Mouse (Mus musculus) embryonic facial prominence, embryonic 13.5 days (tissue): Measurements from ENCODE around the gene Cspg4. TPM values are rescaled to one million over a fixed set of nuclear protein-coding genes. Genes with fewer than 3 reads are reported as not detected.

Source experiments
- ATAC-seq: fragments of 200-750 bp; cut with Nextera tagmentation; 2 replicates; pipeline ENCODE4 v1.8.0; 2017; ENCODE audit warnings: low read depth; ENCODE audit not compliant: insufficient number of reproducible peaks, insufficient read depth, low FRiP score, low TSS enrichment
- H3K27ac ChIP-seq: fragments of 300-500 bp; sonication (generic); 2 replicates; pipeline ENCODE4 v1.5.1; 2015; ENCODE audit warnings: moderate library complexity, mild to moderate bottlenecking, inconsistent platforms
- H3K27me3 ChIP-seq: fragments of 300-500 bp; sonication (generic); 2 replicates; pipeline ENCODE4 v1.6.1; 2015; ENCODE audit warnings: mild to moderate bottlenecking, inconsistent platforms
- H3K36me3 ChIP-seq: fragments of 300-500 bp; sonication (generic); 2 replicates; pipeline ENCODE4 v1.6.1; 2015; ENCODE audit warnings: mild to moderate bottlenecking, inconsistent platforms
- H3K4me1 ChIP-seq: fragments of 300-500 bp; sonication (generic); 2 replicates; pipeline ENCODE4 v1.6.1; 2015; ENCODE audit warnings: inconsistent platforms
- H3K4me2 ChIP-seq: fragments of 300-500 bp; sonication (generic); 2 replicates; pipeline ENCODE4 v1.6.1; 2015; ENCODE audit warnings: moderate library complexity, mild to moderate bottlenecking, inconsistent platforms
- H3K4me3 ChIP-seq: fragments of 300-500 bp; sonication (generic); 2 replicates; pipeline ENCODE4 v1.5.1; 2015; ENCODE audit warnings: mild to moderate bottlenecking, inconsistent platforms
- H3K9ac ChIP-seq: fragments of 300-500 bp; sonication (generic); 2 replicates; pipeline ENCODE4 v1.6.1; 2015; ENCODE audit warnings: mild to moderate bottlenecking, inconsistent platforms
- H3K9me3 ChIP-seq: fragments of 300-500 bp; sonication (generic); 2 replicates; pipeline ENCODE4 v1.6.1; 2016; ENCODE audit warnings: inconsistent platforms
- WGBS: fragments of 180-500 bp; shearing (Covaris S2); methylation state at CpG from one replicate; pipeline ENCODE4 v1.1.7; 2015; ENCODE audit warnings: mixed read lengths; 5-methylcytosine and 5-hydroxymethylcytosine counted together
- polyA plus RNA-seq: library from polyadenylated mRNA; unstranded; fragments of >200 nt; fragmentation: Nextera tagmentation; extraction: Ambion mirVana; gene quantifications from 2 replicates; pipeline ENCODE4 v1.2.1, GENCODE M21; 2015

The Cspg4 gene
- polyA plus RNA-seq, 1 experiment from 2014 or later: 17.6 TPM

DNA sequence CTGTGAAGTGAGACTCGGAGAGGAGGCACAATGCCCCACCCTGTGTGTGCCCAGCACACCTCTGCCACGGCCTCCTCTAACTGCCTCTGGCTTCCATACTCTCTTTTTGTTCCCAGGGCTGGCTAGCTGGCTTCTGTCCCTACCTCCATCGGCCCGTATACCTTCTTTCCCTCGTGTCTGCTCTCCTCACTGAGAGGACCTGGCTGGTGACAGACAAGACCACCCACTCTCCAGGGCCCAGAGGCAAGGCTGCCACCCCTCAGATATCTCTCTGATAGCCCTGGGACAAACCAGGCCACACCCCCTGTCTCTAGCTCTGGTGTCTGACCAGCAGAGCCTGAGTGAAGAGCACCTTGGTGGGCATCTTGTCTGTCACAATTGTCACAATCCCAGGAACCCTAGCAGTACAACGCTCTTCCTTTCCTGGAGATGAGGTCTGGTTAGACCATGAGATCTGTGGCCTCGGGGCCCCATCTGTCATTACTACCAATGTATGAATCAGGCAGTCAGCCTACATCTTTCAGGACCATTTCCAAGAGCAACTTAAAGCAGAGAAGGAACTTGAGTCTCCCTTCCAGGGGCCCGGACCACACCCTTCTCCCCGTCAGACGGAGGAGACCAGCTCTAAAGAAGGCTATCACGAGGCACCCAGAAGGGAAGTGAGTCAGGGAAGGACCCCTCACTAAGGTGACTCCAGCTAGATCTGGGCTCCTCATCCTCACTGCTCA lies 1.0 kb downstream of the Cspg4 start:
- no peak for ATAC-seq
- H3K27ac ChIP-seq: peak overlapping the region; percentile 73
- peaks cover 80% of the 10 kb centered on the region for H3K4me1 ChIP-seq
- peaks cover 10% of the 10 kb centered on the region; the same call in 1 of the 2 replicates for H3K27me3 ChIP-seq
- 63% methylated on average over 11 of the region's 11 CpGs for WGBS
- H3K36me3 ChIP-seq: no peaks in the 10 kb centered on the region
- peak overlapping the region; percentile 76 for H3K9ac ChIP-seq
- H3K4me3 ChIP-seq: peak overlapping the region; percentile 57
- H3K9me3 ChIP-seq: no peaks in the 10 kb centered on the region
- peak overlapping the region; percentile 78 for H3K4me2 ChIP-seq

DNA sequence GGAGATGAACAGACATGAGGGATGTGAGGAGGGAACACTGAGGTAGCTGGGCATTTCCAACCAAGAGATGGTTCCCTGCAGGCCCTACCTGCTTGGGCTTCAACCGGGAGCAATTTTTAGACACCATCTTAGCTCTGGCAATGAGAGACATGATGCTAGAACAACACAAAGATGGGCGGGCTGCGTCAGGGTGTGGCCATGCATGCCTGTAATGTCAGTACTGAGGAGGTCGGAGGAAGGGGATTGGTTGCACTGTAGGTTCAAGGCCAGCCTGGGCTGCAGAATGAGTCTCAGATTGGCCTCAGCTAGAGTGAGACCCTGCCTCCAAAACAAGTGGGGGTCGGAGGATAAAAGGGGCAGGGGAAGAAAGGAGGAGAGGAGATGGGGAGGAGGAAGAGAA lies 1.6 kb downstream of the Cspg4 start:
- no peak for ATAC-seq
- Histone ChIP-seq H3K9me3 (no peaks in the 10 kb centered on the region), H3K27me3 (peaks cover 10% of the 10 kb centered on the region; the same call in 1 of the 2 replicates), H3K4me3 (peak overlapping the region; percentile 57), H3K4me2 (peak overlapping the region; percentile 78), H3K4me1 (peaks cover 82% of the 10 kb centered on the region), H3K9ac (peak overlapping the region; percentile 76), H3K27ac (0 out of 2 replicates have a peak overlapping the region, but pooled peaks have one; percentile 11), H3K36me3 (no peaks in the 10 kb centered on the region)
- WGBS: 76% methylated on average over 5 of the region's 5 CpGs

DNA sequence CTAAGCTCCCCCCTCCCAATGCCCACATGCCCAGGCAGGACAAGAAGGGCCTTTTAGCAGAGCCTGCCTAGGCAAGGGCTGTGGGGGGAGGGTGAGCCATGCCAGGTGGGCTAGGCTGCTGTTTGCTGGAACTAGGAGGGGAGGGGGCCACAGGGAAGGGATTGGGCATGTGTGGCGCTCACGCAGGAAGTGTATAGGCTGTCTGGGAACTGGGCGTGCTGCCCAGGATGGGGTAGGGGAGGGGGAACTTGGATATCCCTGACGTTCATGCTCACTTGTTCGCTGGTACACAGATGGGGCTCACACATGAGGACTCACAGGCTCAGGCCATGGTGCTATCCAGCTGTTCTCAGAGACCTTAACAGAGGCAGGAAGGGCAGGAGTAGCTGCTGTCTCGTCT lies 3.5 kb downstream of the Cspg4 start:
- H3K27me3 ChIP-seq: peaks cover 10% of the 10 kb centered on the region; the same call in 1 of the 2 replicates
- H3K9me3 ChIP-seq: no peaks in the 10 kb centered on the region
- H3K4me2 ChIP-seq: peak overlapping the region; percentile 78
- peak; percentile 77 for ATAC-seq
- 15% methylated on average over 6 of the region's 6 CpGs for WGBS
- H3K36me3 ChIP-seq: no peaks in the 10 kb centered on the region
- peaks cover 94% of the 10 kb centered on the region for H3K4me1 ChIP-seq
- H3K27ac ChIP-seq: peak overlapping the region; percentile 84
- peak overlapping the region; percentile 76 for H3K9ac ChIP-seq
- peak overlapping the region; percentile 7; the same call in 1 of the 2 replicates for H3K4me3 ChIP-seq

DNA sequence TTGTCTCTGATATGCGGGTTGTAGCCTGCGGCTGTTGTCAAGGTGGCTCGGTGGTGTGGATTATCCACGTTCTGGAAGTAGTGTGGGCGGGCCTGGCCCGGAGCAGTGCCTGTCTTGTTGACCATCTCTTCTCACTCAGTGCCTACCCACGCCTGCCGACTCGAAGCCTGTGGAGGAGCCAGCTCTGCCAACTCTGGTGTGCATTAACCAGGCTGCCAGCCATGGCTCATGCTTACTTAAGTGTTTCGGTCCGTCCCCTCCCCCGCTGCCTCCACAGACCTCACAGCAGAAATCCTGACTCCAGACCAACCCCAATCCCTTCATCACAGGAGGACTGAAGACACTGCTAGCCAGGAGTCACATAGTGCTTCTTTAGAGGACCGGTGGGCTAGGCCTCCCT lies 4.7 kb downstream of the Cspg4 start:
- Histone ChIP-seq H3K27ac (no peak overlapping the region), H3K4me1 (peaks cover 93% of the 10 kb centered on the region)

DNA sequence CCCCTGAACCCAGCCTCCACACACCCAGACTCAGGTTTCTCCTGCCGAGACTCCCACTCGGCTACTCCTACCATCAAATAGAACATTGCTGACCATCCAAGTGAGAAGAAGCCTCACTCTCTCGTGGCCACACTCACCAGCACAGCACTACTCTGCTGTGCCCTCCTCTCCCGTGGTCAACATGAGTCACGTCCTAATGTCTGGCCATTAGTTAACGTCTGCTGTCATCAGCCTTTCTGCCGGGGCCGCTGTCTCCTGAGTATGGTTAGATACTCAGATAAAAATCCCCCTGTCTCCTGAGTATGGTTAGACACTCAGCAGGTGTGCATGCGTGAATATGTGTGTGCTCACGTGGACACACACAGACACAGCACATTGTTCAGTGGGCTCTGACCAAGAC lies 5.9 kb downstream of the Cspg4 start:
- H3K4me1 ChIP-seq: peaks cover 83% of the 10 kb centered on the region
- no peak overlapping the region for H3K4me2 ChIP-seq
- no peak overlapping the region for H3K27ac ChIP-seq
- 72% methylated on average over 10 of the region's 10 CpGs for WGBS
- H3K27me3 ChIP-seq: 0 out of 2 replicates have a peak, but pooled peaks cover 1% of the 10 kb centered on the region
- H3K36me3 ChIP-seq: no peaks in the 10 kb centered on the region
- ATAC-seq: no peak
- H3K9me3 ChIP-seq: no peaks in the 10 kb centered on the region
- H3K9ac ChIP-seq: no peak overlapping the region
- H3K4me3 ChIP-seq: no peak overlapping the region

More for the DNA sequence above, 4.7 kb downstream of the Cspg4 start:
- no peaks in the 10 kb centered on the region for H3K9me3 ChIP-seq
- 0 out of 2 replicates have a peak, but pooled peaks cover 3% of the 10 kb centered on the region for H3K27me3 ChIP-seq
- H3K4me3 ChIP-seq: no peak overlapping the region
- ATAC-seq: no peak
- no peak overlapping the region for H3K9ac ChIP-seq
- H3K4me2 ChIP-seq: no peak overlapping the region
- WGBS: 56% methylated on average over 13 of the region's 13 CpGs
- H3K36me3 ChIP-seq: no peaks in the 10 kb centered on the region

DNA sequence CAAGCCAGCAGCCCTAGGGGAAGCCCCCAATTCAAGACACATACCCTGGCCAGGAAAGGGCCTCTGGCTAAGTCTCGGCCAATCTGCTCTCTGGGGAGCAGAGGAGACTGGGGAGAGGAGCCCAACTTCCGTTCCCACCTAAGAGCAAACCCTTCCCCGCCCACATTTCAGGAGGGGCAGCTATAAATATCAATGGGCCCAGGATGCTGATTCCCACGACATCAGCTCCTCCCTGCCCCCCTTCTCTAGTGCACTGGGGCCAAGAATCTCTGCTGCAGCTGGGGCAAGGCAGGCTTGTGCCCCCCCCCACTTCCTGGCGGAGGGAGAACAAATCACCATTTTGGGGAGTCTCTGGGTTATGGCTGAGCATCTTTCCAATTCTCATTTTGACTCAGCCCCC lies 6.4 kb downstream of the Cspg4 start:
- peaks cover 82% of the 10 kb centered on the region for H3K4me1 ChIP-seq
- H3K4me3 ChIP-seq: no peak overlapping the region
- H3K4me2 ChIP-seq: no peak overlapping the region
- no peaks in the 10 kb centered on the region for H3K9me3 ChIP-seq
- H3K27me3 ChIP-seq: no peaks in the 10 kb centered on the region
- ATAC-seq: no peak
- H3K36me3 ChIP-seq: no peaks in the 10 kb centered on the region
- 40% methylated on average over 5 of the region's 5 CpGs for WGBS
- H3K27ac ChIP-seq: no peak overlapping the region
- no peak overlapping the region for H3K9ac ChIP-seq

DNA sequence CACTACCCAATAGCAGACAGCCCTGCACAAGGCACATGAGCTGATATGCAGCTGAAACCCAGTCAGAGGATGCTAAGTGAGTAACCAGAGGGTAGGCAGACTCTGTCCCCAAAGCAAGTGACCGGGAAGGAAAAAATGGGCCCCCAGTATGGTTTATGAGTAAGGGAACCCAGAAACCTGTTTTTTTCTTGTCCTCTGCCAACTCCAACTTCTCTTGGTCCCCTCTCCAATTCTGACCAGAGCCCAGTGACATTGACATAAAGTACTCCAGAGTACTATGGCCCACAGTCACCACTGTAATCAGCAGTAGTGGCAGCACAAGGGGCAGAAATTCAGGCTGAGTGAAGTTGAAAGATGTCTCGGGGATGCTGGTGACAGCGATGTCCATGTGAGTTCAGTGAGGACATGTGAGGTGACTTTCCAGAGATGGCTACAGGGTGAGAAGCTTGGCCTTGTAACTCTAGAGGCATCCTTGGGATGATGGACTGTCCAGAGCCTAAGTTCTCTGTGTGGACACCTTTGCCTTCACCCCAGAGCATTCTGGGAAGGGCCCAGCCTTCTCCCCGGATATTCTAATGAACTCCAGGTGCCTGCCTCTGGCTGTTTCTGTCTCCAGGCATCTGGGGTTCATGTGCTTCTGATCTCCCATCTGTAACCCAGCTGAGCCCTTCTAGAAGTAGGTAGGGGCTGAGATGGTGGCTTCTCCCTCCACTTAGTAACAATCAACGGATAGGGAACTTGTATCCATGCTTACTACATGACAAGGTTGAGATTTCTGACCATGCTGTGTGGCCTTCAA lies 7.5 kb downstream of the Cspg4 start:
- ATAC-seq: no peak
- Histone ChIP-seq H3K27me3 (no peaks in the 10 kb centered on the region), H3K9me3 (no peaks in the 10 kb centered on the region), H3K27ac (no peak overlapping the region), H3K4me3 (no peak overlapping the region), H3K4me2 (no peak overlapping the region), H3K9ac (0 out of 2 replicates have a peak overlapping the region, but pooled peaks have one; percentile 32), H3K4me1 (peaks cover 80% of the 10 kb centered on the region), H3K36me3 (no peaks in the 10 kb centered on the region)
- WGBS: 66% methylated on average over 5 of the region's 5 CpGs

DNA sequence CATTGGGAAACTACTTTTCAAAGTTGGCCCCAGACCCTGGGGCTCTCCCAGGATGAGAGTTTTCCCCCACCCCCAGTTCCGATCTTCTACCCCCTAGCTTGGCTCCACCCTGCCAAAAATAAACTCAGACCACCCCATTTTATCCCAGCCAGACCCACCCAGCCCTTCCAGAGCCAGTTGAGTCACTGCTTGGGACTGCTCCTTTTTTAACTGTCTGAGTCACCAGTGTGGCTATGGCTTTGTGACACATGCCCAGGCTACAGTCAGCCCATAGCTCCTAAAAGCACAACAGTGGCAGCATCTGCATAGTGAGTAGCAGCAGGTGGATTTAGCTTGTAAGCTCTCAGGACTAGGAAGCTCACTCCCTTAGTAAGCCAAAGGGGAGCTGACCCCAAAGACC lies 8.3 kb downstream of the Cspg4 start:
- 0 out of 2 replicates have a peak overlapping the region, but pooled peaks have one; percentile 22 for H3K27ac ChIP-seq
- no peak for ATAC-seq
- no peak overlapping the region for H3K4me2 ChIP-seq
- no peaks in the 10 kb centered on the region for H3K27me3 ChIP-seq
- H3K4me1 ChIP-seq: peaks cover 77% of the 10 kb centered on the region
- 62% methylated on average over 1 of the region's 1 CpGs for WGBS
- no peaks in the 10 kb centered on the region for H3K9me3 ChIP-seq
- no peak overlapping the region for H3K9ac ChIP-seq
- H3K4me3 ChIP-seq: no peak overlapping the region
- H3K36me3 ChIP-seq: no peaks in the 10 kb centered on the region

DNA sequence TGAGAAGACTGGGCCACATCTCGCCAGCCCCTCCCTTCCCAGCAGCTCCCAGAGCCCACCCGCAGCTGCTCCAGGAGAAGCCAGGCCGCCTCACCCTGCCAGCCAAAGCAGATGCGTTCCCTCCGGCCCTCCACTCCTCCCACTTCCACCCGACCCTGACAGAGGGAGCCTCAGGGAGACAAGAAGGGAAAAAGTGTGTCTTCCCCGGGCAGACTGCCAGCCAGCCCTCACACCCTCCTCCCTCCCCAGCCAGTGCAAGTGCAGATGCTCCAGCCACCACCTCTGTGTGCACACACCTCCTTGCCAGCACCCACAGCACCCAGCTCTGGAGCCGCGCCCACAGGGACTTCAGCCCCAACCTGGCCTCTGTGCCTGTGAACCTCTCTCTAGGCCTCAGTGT lies 12.0 kb downstream of the Cspg4 start:
- Histone ChIP-seq H3K9me3 (no peaks in the 10 kb centered on the region), H3K4me2 (no peak overlapping the region), H3K27me3 (no peaks in the 10 kb centered on the region), H3K4me3 (no peak overlapping the region), H3K4me1 (peaks cover 73% of the 10 kb centered on the region), H3K27ac (peak overlapping the region; percentile 55), H3K9ac (peak overlapping the region; percentile 44; the same call in 1 of the 2 replicates), H3K36me3 (no peaks in the 10 kb centered on the region)
- no peak for ATAC-seq
- 36% methylated on average over 9 of the region's 9 CpGs for WGBS

DNA sequence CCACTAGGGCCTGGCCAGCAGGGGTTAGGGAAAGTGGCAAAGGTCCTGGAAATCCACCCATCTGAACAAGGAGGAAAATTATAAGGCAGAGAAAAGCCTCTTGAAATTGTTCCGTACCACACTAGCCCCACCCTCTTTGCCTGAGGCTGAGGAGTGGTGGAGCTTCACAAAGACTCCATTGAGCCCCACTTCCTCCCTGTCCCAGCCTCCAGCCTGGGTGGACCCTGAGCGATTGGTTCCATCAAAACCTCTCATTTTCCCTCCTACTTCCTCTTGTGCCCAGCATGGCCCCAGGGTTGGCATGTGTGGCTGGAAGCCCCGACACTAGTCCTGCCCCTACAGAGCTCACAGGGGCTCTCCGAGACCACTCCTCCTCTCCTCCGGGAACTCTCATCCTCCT lies 12.5 kb downstream of the Cspg4 start:
- no peak overlapping the region for H3K4me3 ChIP-seq
- no peaks in the 10 kb centered on the region for H3K9me3 ChIP-seq
- no peaks in the 10 kb centered on the region for H3K27me3 ChIP-seq
- no peak overlapping the region for H3K9ac ChIP-seq
- peak overlapping the region; percentile 55; the same call in 1 of the 2 replicates for H3K27ac ChIP-seq
- peaks cover 73% of the 10 kb centered on the region for H3K4me1 ChIP-seq
- H3K36me3 ChIP-seq: no peaks in the 10 kb centered on the region
- WGBS: 47% methylated on average over 5 of the region's 5 CpGs
- H3K4me2 ChIP-seq: no peak overlapping the region
- ATAC-seq: no peak

DNA sequence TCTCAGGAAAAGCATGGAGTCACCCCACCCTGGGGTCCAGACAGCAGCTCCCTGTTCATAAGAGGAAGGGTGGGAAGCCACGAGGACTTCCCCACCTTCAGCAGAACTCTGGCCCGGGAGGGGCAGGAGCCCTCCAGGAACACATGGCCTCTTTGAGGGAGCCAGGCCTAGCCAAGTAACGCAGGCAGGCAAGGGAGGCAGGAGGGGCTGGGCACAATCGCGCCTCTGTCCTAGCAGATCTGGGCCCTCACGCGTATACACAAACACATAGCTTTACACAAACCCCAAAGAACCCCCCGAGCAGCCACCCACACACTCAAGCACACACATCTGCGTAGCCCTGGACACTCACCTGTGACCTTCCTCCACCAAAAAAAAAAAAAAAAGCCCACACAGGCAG lies 16.0 kb downstream of the Cspg4 start:
- Histone ChIP-seq H3K9me3 (no peaks in the 10 kb centered on the region), H3K4me3 (no peak overlapping the region), H3K4me1 (peaks cover 60% of the 10 kb centered on the region), H3K27ac (peak overlapping the region; percentile 86), H3K9ac (no peak overlapping the region), H3K4me2 (peak overlapping the region; percentile 9; the same call in 1 of the 2 replicates), H3K36me3 (peaks cover 22% of the 10 kb centered on the region), H3K27me3 (no peaks in the 10 kb centered on the region)
- 35% methylated on average over 9 of the region's 9 CpGs for WGBS
- 0 out of 2 replicates have a peak, but pooled peaks have one; percentile 21 for ATAC-seq
